Mouse (Mus musculus) liver, embryonic 15.5 days (tissue): ENCODE measurements around the gene Luc7l3. TPM values are rescaled to one million over a fixed set of nuclear protein-coding genes. Genes with fewer than 3 reads are reported as not detected.

Experiments used
- polyA plus RNA-seq: library from polyadenylated mRNA; unstranded; fragments of >200 nt; fragmentation: Nextera tagmentation; extraction: Ambion mirVana; gene quantifications from 2 replicates; pipeline ENCODE4 v1.2.1, GENCODE M21; 2015

Luc7l3 gene
- polyA plus RNA-seq, 1 experiment from 2014 or later = 36.8 TPM

Other genes starting within 250 kb of the Luc7l3 start
- 12.8 and 13.0 TPM in 2 replicates for gene Tob1, start 110.5 kb downstream of the Luc7l3 start, polyA plus RNA-seq
- gene Wfikkn2, start 76.0 kb downstream of the Luc7l3 start, polyA plus RNA-seq = 0.15 TPM in 2 replicates
- 0.15 TPM in 1 of 2 replicates, not detected in the other for gene Gm21885, start 40.1 kb downstream of the Luc7l3 start, polyA plus RNA-seq
- 7.4 and 9.0 TPM in 2 replicates for gene Ankrd40, start 6.0 kb upstream of the Luc7l3 start, polyA plus RNA-seq
- 8.4 TPM in 2 replicates for gene Abcc3, start 71.0 kb upstream of the Luc7l3 start, polyA plus RNA-seq
- gene Cacna1g, start 152.2 kb upstream of the Luc7l3 start, polyA plus RNA-seq = 2.3 and 2.7 TPM in 2 replicates
- not detected in 2 replicates for gene Spata20, start 164.2 kb upstream of the Luc7l3 start, polyA plus RNA-seq
- gene Epn3, start 178.0 kb upstream of the Luc7l3 start, polyA plus RNA-seq = 0.09 and 0.15 TPM in 2 replicates
- 0.09 TPM in 1 of 2 replicates, not detected in the other for gene Mycbpap, start 199.8 kb upstream of the Luc7l3 start, polyA plus RNA-seq
- gene Rsad1, start 227.3 kb upstream of the Luc7l3 start, polyA plus RNA-seq = 1.0 and 1.1 TPM in 2 replicates
- gene Chad, start 243.1 kb upstream of the Luc7l3 start, polyA plus RNA-seq = 0.22 and 0.38 TPM in 2 replicates